Mouse (Mus musculus) ovary, postnatal 36 days (tissue): ENCODE data around the gene Gm28038.

ENCODE experiments used
- DNase-seq: peaks from one replicate; pipeline ENCODE4 v3.0.0; 2022; ENCODE audit warnings: low spot score, mixed read lengths

The Gm28038 gene

DNA sequence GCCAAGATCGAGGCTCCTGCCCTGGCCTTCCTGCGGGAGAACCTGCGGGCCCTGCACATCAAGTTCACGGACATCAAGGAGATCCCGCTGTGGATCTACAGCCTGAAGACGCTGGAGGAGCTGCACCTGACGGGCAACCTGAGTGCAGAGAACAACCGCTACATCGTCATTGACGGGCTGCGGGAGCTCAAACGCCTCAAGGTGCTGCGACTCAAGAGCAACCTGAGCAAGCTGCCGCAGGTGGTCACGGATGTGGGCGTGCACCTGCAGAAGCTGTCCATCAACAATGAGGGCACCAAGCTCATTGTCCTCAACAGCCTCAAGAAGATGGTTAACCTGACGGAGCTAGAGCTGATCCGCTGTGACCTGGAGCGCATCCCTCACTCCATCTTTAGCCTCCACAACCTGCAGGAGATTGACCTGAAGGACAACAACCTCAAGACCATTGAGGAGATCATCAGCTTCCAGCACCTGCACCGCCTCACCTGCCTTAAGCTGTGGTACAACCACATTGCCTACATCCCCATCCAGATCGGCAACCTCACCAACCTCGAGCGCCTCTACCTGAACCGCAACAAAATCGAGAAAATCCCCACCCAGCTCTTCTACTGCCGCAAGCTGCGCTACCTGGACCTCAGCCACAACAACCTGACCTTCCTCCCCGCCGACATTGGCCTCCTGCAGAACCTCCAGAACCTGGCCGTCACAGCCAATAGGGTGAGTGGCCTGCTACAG is 24.1 kb upstream of the Gm28038 start:
- DNase-seq, result no peak

DNA sequence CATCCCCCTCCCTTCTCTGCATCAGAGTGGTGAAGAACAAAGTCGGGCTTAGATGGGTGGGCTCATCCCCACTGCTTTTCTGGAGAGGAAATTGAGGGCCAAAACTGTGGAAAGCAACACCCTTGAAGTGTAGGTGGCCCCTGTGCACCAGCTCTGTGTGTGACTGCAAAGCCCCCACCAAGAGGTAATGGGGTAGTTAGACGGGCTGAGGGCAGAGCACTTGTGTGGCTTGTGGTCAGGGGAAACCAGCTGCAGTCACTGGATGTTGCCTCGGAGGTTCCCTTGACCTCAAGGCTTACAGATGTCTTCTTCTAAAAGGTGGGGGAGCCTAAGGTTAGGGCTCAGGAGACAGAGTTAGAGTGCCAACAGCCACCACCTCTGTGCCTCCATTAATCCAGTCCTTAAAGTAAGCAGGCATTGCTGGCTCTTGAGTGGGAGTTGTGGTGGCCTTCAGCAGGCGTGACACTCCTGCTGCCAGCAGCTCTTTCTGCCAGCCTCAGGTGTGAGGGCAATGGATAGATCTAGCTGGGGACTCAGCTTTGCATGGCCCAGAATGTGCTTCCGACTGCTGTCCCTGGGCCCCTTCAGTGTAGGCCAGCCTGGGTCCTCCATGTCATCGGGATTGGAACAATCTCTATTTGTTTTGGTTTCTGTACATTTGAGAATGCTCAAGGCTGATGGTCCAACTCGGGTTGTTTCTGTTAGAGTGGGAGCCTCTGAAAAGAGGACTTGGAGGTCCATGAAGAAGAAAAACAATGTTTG is 23.0 kb upstream of the Gm28038 start:
- DNase-seq, result no peak

DNA sequence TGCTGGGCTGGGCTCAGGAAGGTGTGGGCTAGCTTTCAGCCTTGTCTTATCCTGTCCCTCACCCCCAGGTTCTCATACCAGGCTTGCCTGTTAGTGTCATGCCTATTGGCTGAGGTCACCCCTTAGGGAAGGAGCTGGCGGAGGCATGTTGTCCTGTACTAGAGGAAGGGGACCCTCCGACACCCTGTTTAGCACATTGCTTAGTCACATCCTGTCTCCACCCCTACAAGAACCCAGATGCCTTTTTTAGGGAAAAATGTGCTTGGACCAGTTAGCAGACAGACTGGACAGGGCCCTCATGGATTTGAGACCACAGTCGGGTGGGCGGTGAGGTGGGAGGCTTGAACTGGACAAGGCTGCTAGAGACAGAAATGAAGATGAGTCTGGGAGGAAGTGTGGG is 22.2 kb upstream of the Gm28038 start:
- DNase-seq, result no peak

DNA sequence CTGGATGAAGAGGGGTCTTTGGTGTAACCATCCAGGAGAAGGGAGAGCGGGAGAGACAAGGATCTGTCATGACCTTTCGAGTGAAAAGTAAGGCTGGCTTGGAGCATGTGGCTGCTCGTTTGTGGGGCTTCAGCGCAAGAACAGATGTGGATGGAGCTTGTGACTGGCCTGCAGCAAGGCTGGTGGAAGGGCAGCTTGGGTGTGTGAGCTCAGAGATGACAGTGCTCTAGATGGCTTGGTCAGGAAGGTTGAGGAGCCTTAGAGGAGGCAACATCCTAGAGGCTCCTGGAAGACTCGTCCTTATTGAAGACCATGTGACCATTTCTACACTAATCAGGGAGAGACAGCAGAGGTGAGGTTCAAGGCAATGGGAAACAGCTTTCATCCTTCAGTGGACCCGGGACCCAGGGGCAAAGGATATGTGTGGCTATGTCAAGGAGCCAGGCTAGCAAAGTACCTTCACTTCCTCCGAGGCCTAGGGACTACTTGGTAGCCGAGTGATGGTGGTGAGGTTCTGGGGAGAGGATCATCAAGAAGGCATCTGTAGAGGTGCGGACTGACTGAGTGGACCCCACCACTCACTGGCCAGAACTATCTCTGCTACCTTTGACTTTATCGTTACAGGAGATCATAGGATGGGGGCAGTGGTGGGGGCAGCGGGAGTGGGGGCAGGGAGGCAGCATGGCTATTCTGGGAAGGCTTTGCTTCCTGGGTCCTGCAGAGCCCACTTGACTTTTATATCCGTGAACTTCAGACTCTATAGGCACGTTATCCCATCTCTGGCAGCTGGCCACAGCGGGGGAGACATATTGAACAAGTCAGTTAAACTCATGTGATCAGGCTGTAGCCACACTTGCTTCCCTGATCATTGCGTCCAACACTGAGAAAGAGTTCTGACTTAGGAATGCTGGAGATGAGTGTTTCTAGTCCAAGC is 21.4 kb upstream of the Gm28038 start:
- no peak for DNase-seq

DNA sequence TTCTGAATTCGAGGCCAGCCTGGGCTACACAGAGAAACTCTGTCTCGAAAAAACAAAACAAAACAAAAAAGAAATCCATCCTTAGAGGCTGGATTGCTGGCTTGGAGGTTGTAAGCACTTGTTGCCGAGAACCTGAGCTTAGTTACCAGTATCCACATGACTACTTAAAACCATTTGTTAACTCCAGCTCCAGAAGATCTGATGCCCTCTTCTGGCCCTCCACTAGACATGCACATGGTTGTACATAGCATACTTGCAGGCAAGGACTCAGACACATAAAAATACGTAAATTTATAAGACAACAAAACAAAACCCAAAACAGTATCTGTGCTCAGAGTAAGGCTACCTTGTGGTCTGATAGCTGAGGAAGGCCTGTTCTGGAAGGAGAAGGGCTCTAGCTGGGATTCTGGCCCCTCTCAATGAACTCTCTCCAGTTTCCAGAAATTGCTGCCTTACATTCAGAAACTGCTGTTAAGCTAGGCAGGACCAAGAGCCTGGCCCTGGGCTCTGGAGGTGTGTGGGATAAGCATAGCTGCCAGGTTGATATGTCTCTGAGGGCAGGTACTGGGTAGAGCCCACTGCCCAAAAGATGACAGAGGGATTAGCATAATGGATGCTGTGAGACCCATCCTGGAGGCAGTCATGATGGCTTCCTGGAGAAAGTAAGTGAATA is 19.6 kb upstream of the Gm28038 start:
- no peak for DNase-seq

DNA sequence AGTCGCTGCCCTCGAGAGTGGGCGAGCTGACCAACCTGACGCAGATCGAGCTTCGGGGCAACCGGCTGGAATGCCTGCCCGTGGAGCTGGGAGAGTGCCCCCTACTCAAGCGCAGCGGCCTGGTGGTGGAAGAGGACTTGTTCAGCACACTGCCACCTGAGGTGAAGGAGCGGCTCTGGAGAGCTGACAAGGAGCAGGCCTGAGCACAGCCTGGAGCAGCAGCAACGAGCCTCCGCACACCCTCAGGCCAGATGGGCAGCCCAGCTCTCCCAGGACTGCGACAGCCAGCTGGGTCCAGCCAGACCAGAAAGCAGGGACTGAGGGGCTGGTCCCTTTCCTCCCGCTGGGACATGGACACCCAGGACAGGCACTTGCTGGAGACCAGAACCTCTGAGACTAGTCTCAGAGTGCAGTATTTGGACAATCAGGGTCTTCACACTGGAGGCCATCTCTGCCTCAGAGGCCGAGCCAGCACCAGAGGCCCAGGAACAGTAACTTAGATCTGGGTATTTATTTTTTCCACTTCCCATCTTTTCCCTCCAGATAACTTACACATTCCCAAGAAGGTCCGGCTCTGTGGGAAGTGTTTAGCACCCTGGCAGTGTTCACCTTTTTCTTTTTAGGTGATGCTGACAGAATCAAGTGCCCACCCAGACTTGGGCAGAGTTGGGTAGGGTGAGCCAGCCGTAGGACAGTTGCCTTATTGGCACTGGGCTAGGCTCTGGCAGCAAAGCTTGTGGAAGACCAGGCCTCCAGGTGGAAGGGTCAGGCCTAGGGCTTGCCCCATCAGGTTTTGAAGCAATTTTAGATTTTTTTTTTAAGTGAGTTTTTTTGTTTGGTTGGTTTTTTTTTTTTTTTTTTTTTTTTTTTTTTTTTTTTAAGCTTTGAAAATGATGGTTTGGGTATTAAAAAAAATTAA is 18.7 kb upstream of the Gm28038 start:
- DNase-seq, result no peak

DNA sequence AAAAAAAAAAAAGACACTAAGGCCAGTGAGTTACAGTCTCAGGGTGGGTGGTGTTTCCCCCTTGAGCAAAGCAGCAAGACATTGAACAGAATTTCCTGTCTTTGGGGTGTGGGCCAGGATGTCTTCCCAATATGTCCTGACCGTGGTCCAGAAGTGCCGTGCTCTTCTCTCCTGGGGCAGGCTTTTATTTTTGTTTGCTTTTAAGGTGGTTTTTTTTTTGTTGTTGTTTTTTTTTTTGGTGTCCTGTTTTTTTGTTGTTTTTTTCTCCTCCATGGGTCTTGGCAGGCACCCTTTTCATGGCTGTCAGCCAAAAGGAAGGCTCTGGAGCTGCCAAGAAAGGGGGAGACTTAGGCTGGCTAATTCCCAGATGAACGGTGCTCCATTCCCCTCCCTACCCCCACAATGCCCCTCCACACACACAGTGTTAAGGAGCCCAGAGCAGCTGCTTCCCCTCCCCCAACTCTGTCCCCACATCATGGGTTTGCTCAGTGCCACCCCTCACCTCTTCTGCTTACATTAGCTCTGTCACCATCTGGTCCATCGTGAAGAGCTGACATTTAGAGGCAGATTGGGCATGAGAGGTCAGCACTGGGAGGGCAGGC is 17.9 kb upstream of the Gm28038 start:
- peak; percentile 60 for DNase-seq

DNA sequence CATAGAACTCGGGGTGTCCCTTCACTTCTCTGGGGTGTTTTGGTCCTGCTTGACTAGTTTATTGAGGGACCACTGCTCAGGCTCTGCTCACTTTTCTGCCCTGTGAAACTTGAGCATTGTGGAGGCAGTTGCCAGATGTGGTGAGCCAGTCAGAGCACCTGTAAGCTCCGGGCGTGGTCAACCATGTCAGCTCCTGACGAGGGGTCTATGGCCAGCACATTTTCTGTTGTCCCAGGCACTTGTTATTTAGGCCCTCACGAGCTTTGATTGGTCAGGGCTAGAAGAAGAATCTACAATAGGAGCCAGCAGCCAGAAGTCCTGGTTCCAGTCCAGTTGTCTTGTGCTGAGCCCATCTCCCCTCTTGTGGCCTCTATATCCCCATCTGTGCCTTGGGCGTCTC is 17.0 kb upstream of the Gm28038 start:
- DNase-seq, result no peak

DNA sequence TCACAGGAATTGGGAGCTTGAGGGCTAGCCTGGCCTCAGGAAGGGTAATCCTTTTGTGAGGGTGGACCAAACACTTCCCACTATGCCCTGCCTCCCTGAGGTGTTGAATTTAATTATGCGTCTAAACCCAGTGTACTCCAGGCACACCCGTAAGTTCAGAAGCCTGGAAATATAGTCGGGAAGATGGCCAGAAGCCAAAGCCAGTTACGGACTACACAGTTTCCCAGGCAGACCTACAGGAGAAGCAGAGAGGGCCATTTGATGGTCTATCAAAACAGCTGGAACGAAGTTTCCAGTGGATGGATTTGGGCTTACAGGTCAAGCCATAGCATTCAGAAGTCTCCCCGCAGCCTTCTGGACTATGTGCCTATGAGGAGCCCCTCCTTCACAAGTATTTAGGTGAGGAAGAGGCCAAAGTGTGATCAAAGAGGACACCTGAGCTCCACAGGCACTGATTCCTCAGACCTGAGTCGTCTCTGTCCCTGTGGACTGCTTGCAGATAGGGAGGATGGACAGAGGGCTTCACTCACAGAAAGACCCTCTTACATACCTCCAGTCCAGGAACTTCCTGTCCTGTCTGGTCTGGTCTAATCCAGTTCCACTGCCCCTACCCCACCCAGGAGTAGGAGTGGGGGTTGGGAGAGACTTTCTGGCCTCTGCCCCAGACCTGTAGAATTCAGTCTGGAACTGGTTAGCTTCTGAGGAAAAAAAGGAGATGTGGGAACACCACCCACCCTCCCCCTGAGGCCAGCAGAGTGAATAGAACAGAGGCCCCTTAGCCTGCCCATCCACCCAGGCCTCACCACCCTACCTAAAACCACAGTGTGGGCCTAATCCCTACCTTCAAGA is 15.9 kb upstream of the Gm28038 start:
- no peak for DNase-seq

DNA sequence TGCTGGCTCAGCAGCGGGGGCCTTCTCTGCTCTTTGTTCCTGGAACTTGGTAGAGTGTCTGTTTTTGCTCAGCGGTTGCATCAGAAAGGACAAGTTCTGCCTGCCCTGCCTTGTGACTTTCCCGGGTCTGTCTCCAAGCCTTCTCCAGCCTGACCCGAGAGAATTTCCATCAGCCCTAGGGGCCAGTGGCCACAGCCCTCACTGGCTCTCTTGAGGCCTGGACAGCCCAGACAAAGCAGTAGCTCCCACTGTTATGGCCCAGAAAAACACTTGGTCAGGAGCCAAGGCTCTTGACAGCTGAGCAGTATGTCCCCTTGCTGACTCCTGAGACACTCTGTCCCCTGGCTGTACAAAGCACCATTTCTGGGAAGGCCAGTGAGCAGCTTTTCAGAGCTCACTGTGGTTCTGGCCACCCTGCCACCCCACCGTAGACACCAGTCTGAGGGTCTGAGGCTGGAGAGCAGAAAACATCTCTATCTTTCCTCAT is 15.0 kb upstream of the Gm28038 start, which contains the start of gene Phyhd1:
Gene Phyhd1 (plus strand): TSS at position 437 of the 487 bp plus-strand sequence.
- DNase-seq, result peak; percentile 52

DNA sequence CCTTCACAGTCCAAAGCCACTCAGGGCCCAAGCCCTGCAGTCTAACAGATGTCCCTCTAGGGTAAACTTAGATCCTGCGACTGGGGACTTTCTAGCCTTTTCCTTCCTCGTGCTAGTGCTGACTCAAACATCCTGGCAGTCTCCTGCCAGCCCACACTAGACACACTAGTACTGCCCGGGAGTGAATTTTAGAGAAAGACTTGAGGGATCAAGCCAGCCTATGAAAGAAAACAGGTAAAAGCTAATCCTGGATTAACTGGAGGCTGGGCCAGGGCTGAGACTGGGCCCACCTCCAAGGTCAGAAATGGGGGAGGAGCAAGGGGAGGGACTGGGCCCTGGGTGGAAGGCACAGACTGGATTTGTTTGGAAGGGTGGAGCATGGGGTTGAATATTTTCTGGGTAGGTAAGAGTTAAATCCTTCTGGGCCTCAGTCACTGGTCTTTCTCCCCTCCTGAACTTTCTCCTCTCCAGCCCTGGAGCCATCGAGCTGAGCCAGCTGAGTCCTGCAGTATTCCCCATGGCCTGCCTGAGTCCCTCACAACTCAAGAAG is 14.4 kb upstream of the Gm28038 start:
- peak; percentile 67 for DNase-seq

DNA sequence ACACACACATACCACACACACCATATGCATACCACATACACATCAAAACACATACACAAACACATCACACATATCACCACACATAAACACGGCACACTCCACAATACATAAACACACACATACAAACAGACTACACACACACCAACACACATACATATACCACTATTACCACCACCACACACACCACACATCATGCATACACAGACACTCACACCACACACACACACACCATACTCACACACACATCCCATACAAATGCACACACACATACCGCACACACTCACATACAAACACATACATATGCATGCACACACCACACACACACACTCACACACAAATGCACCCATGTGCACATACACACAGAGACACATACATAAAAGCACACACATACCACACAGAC is 13.4 kb upstream of the Gm28038 start:
- no peak for DNase-seq

DNA sequence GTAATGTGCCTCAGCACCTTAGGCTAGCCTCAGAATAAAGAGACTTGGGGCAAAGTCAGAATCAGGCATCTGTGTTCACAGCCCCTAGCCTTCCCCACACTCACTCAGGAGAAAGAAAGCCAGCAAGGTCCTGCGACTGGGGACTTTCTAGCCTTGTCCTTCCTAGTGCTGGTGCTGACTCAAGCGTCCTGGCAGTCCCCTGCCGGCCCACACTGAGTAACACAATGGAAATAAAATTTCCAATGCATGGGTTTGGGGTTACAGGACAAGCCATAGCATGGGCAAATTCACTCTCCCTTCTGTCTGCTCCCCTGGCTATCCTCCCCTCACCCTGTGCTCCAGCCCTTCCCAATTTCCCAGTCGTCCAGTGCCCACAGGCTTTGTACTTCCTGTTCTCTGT is 12.5 kb upstream of the Gm28038 start:
- no peak for DNase-seq

DNA sequence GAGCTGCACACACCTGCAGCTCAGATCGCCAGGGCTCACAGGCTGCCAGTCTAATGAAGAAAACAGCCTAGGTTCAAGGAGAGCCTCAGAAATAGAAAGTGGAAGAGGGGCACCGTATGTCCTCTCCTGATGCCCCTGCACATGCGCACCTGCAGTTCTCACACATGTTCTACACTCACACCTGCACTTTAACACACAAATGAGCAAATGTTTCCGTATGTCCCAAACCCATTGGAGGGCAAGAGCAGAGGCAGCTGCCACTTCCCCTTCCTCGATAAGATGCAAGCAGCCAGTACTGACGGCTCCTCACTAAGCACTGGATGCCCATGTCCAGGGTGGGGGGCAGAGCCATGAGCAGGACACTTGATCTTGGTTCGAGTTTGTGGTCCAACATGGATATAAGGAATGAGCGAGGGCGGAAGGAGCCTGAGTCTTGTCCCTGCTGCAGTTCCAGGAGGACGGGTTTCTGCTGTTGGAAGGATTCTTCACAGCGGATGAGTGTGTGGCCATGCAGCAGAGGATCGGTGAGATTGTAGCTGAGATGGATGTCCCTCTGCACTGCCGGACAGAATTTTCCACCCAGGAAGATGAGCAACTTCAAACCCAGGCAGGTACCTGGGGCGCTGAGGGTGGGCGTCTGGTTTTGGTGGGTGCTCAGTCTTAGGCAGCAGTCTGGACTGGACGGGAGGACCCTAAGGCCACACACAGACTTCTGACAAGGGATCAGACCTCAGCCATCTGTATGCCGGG is 11.4 kb upstream of the Gm28038 start:
- DNase-seq, result no peak

DNA sequence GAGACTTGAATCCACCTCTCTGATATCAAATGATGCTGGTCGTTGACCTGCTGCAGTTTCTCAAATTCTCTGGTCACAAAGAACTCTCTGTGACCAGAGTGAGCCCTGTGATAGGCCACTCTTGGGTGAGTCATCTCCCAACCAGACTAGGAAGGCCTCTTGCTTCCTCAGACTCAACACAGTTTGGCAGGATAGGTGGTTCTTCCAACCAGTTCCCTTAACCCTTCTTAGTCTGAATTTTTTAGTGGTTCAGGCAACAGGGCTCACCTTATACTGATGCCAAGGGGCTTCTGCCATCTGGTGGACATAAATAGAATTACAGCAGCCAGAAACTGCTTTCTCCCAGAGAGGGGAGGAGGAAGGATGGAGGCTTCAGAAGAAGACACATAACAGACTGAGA is 10.7 kb upstream of the Gm28038 start:
- no peak for DNase-seq

DNA sequence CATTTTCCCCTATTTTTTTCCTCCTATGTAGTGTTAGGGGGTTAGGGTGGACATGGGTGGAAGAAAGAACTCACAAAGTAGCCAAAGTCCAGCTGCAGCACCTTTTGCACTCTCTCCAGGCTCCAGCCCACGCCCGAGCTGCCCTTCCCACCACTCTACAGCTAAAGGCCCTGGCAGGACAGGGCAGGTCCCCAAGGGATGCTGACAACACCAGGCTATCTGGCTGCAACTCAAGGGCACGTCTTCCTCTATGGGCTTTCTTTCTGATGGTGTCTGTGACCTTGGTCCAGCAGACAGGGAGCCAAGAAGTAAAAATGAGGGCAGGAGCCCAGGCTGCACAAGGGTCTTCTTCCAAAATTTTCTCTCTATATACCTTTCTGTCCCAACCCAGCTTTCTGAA is 808 bp downstream of the Gm28038 start:
- DNase-seq, result no peak

DNA sequence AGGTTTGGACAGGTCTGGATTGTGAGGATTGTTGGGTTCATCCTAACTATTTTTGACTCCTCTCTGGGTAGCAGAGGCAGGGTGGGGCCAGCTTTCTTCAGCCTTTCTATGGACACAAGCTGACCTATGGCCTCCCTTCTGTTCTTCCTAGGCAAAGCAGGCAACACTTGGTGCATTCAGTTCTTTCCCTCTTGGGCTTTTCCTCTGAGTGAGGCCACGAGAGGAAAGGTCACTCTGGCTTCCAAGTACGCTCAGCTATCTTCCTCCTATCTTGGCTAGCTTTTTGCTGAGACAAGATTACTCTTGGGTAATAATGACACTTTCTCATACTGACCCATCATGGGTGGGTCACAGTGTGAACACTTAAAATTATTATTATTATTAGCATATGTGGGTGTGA is 2.4 kb downstream of the Gm28038 start:
- DNase-seq, result no peak

DNA sequence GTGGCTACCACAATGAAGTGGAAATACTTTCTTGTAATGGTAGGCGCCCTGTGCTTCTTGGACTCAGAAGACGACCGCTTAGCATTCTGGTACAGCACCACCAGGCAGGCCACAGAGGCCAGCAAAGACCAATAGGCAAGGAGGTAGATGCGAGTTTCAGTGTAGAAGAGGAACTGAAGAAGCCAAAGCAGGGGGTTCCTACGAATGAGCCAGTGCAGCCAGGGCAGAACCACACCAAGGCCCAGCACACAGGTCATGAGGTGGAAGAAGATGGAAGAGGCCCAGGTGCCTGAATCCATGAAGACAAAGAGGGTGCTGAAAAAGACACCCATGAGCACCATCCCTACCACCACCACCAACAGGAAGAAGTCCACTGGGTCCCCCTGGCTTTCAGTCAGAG is 4.2 kb downstream of the Gm28038 start:
- no peak for DNase-seq
